Mouse (Mus musculus): ENCODE results near the gene Nod1.

GRCm38 (mm10) chr6:54941149-54941548, 31.3 kb downstream of the Nod1 start:
- no peak for TF ChIP-seq FLI1 (IDR thresholded peaks at IDR 0.05; ENCODE audit: low read length)
- no peak for TF ChIP-seq GATA1 (IDR thresholded peaks at IDR 0.05; ENCODE audit: borderline replicate concordance, low read length)

Measured in megakaryocyte, embryonic 14.5 days (primary cell).